Mouse (Mus musculus) hindbrain, embryonic 14.5 days (tissue): Measurements from ENCODE around the gene Cngb1. TPM values are rescaled to one million over a fixed set of nuclear protein-coding genes. Genes with fewer than 3 reads are reported as not detected.
A peak's percentile ranks its signal among the peaks of the same experiment; 100 is the strongest.

Source experiments
- ATAC-seq: fragments of 200-750 bp; cut with Nextera tagmentation; 2 replicates; pipeline ENCODE4 v1.8.0; 2017; ENCODE audit warnings: moderate number of reproducible peaks, mild to moderate bottlenecking, moderate TSS enrichment, moderate library complexity; ENCODE audit not compliant: low FRiP score
- DNase-seq: peaks from one replicate; pipeline ENCODE4 v3.0.0-alpha.2; 2015; ENCODE audit warnings: low spot score
- H3K27ac ChIP-seq: fragments of 300-500 bp; sonication (generic); 2 replicates; pipeline ENCODE4 v1.5.1; 2014; ENCODE audit warnings: mild to moderate bottlenecking, moderate library complexity
- H3K27me3 ChIP-seq: fragments of 300-500 bp; sonication (generic); 2 replicates; pipeline ENCODE4 v1.6.1; 2014; ENCODE audit warnings: mild to moderate bottlenecking, low read length, mixed read lengths; ENCODE audit not compliant: control insufficient read depth, insufficient read depth
- H3K36me3 ChIP-seq: fragments of 300-500 bp; sonication (generic); replicated peaks from 2 replicates; pipeline ENCODE4 v1.6.1; 2014; ENCODE audit not compliant: control insufficient read depth, insufficient read depth
- H3K4me1 ChIP-seq: fragments of 300-500 bp; sonication (generic); replicated peaks from 2 replicates; pipeline ENCODE4 v1.6.1; 2014; ENCODE audit warnings: antibody characterized with exemption, low read length, mixed read lengths; ENCODE audit not compliant: control insufficient read depth, insufficient read depth
- H3K4me2 ChIP-seq: fragments of 300-500 bp; sonication (generic); replicated peaks from 2 replicates; pipeline ENCODE4 v1.6.1; 2014; ENCODE audit warnings: mild to moderate bottlenecking, moderate library complexity
- H3K4me3 ChIP-seq: fragments of 300-500 bp; sonication (generic); replicated peaks from 2 replicates; pipeline ENCODE4 v1.5.1; 2014; ENCODE audit warnings: mild to moderate bottlenecking, low read length
- H3K9ac ChIP-seq: fragments of 300-500 bp; sonication (generic); 2 replicates; pipeline ENCODE4 v1.6.1; 2014
- H3K9me3 ChIP-seq: fragments of 300-500 bp; sonication (generic); 2 replicates; pipeline ENCODE4 v1.6.1; 2016; ENCODE audit warnings: low read length; ENCODE audit not compliant: control insufficient read depth
- WGBS: fragments of 180-500 bp; shearing (Covaris S2); extraction: QIAGEN DNeasy Blood & Tissue Kit; methylation state at CpG from one replicate; pipeline ENCODE4 v1.1.7; 2014; 5-methylcytosine and 5-hydroxymethylcytosine counted together
- polyA plus RNA-seq: library from polyadenylated mRNA; unstranded; fragments of >200 nt; fragmentation: Nextera tagmentation; extraction: Ambion mirVana; gene quantifications from 2 replicates; pipeline ENCODE4 v1.2.1, GENCODE M21; 2014

The Cngb1 gene
- polyA plus RNA-seq, 1 experiment from 2014 or later: 0.44 TPM

- Histone ChIP-seq H3K4me1 (no peaks in the 10 kb centered on the region), H3K27me3 (no peaks in the 10 kb centered on the region), H3K36me3 (no peaks in the 10 kb centered on the region), H3K4me2 (no peak overlapping the region), H3K9me3 (no peaks in the 10 kb centered on the region), H3K9ac (no peak overlapping the region), H3K4me3 (no peak overlapping the region), H3K27ac (no peak overlapping the region)
- WGBS: 78% methylated on average over 11 of the region's 11 CpGs
- no peak for ATAC-seq
- no peak for DNase-seq
Observed at GRCm38 (mm10) chr8:95215709-95216360, 90.5 kb downstream of the Cngb1 start.

- no peak overlapping the region for H3K27ac ChIP-seq
- no peak overlapping the region for H3K4me2 ChIP-seq
Observed at GRCm38 (mm10) chr8:95209924-95210323, 96.5 kb downstream of the Cngb1 start.

GRCm38 (mm10) chr8:95205946-95206345 is 100.4 kb downstream of the Cngb1 start:
- Histone ChIP-seq H3K9me3 (no peaks in the 10 kb centered on the region), H3K4me1 (peaks cover 14% of the 10 kb centered on the region), H3K4me2 (no peak overlapping the region), H3K4me3 (no peak overlapping the region), H3K27ac (peak overlapping the region; percentile 82), H3K9ac (peak overlapping the region; percentile 13; the same call in 1 of the 2 replicates), H3K27me3 (no peaks in the 10 kb centered on the region), H3K36me3 (no peaks in the 10 kb centered on the region)
- DNase-seq (peak; percentile 74), ATAC-seq (peak; percentile 79)
- 10% methylated on average over 8 of the region's 8 CpGs for WGBS

More at GRCm38 (mm10) chr8:95209924-95210323, 96.5 kb downstream of the Cngb1 start:
- WGBS: 53% methylated on average over 11 of the region's 11 CpGs
- Histone ChIP-seq H3K9me3 (no peaks in the 10 kb centered on the region), H3K36me3 (no peaks in the 10 kb centered on the region), H3K27me3 (no peaks in the 10 kb centered on the region), H3K4me1 (peaks cover 14% of the 10 kb centered on the region), H3K4me3 (no peak overlapping the region), H3K9ac (no peak overlapping the region)
- DNase-seq (no peak), ATAC-seq (no peak)

- Histone ChIP-seq H3K4me1 (peaks cover 14% of the 10 kb centered on the region), H3K27ac (no peak overlapping the region), H3K4me3 (no peak overlapping the region), H3K36me3 (no peaks in the 10 kb centered on the region), H3K4me2 (no peak overlapping the region), H3K9ac (no peak overlapping the region), H3K9me3 (no peaks in the 10 kb centered on the region), H3K27me3 (no peaks in the 10 kb centered on the region)
- DNase-seq: peak; percentile 87
- peak; percentile 79 for ATAC-seq
- 19% methylated on average over 10 of the region's 10 CpGs for WGBS
Observed at GRCm38 (mm10) chr8:95204039-95204380, 102.4 kb downstream of the Cngb1 start.

GRCm38 (mm10) chr8:95203326-95204038 is 102.9 kb downstream of the Cngb1 start:
- 0 out of 2 replicates have a peak, but pooled peaks have one; percentile 21 for ATAC-seq
- WGBS: 58% methylated on average over 9 of the region's 9 CpGs

GRCm38 (mm10) chr8:95202649-95203275 is 103.6 kb downstream of the Cngb1 start, which contains the start of gene Kifc3:
Gene Kifc3 (minus strand): TSS chr8:95202812.
- no peaks in the 10 kb centered on the region for H3K36me3 ChIP-seq
- DNase-seq (no peak), ATAC-seq (no peak)
- 65% methylated on average over 14 of the region's 14 CpGs for WGBS
- H3K4me2 ChIP-seq: no peak within 1 kb of the TSS
- H3K9ac ChIP-seq: no peak within 1 kb of the TSS
- H3K4me1 ChIP-seq: peaks cover 14% of the 10 kb centered on the region
- no peaks in the 10 kb centered on the region for H3K9me3 ChIP-seq
- H3K27ac ChIP-seq: no peak within 1 kb of the TSS
- no peak within 1 kb of the TSS for H3K4me3 ChIP-seq
- no peaks in the 10 kb centered on the region for H3K27me3 ChIP-seq

More at GRCm38 (mm10) chr8:95203326-95204038, 102.9 kb downstream of the Cngb1 start:
- Histone ChIP-seq H3K4me1 (peaks cover 14% of the 10 kb centered on the region), H3K27ac (no peak overlapping the region), H3K36me3 (no peaks in the 10 kb centered on the region), H3K4me3 (no peak overlapping the region), H3K27me3 (no peaks in the 10 kb centered on the region), H3K9ac (no peak overlapping the region), H3K4me2 (no peak overlapping the region), H3K9me3 (no peaks in the 10 kb centered on the region)
- no peak for DNase-seq

GRCm38 (mm10) chr8:95202056-95202570 is 104.3 kb downstream of the Cngb1 start:
- WGBS: 72% methylated on average over 8 of the region's 8 CpGs
- ATAC-seq: no peak
- H3K27ac ChIP-seq: no peak overlapping the region
- DNase-seq: no peak
- H3K4me1 ChIP-seq: peaks cover 14% of the 10 kb centered on the region
- H3K9me3 ChIP-seq: no peaks in the 10 kb centered on the region
- H3K36me3 ChIP-seq: no peaks in the 10 kb centered on the region
- no peaks in the 10 kb centered on the region for H3K27me3 ChIP-seq
- H3K4me2 ChIP-seq: no peak overlapping the region
- H3K4me3 ChIP-seq: no peak overlapping the region
- H3K9ac ChIP-seq: no peak overlapping the region

- no peak overlapping the region for H3K4me2 ChIP-seq
- no peaks in the 10 kb centered on the region for H3K36me3 ChIP-seq
- H3K27me3 ChIP-seq: no peaks in the 10 kb centered on the region
- no peak overlapping the region for H3K4me3 ChIP-seq
- no peak overlapping the region for H3K9ac ChIP-seq
- DNase-seq (no peak), ATAC-seq (no peak)
- no peaks in the 10 kb centered on the region for H3K9me3 ChIP-seq
- peaks cover 8% of the 10 kb centered on the region for H3K4me1 ChIP-seq
- 55% methylated on average over 7 of the region's 7 CpGs for whole genome bisulfite sequencing
- H3K27ac ChIP-seq: no peak overlapping the region
Observed at GRCm38 (mm10) chr8:95201491-95201890, 104.9 kb downstream of the Cngb1 start.

- 75% methylated on average over 9 of the region's 9 CpGs for WGBS
Observed at GRCm38 (mm10) chr8:95200001-95200405, 106.4 kb downstream of the Cngb1 start.

More at GRCm38 (mm10) chr8:95200001-95200405, 106.4 kb downstream of the Cngb1 start:
- no peaks in the 10 kb centered on the region for H3K4me1 ChIP-seq
- H3K27ac ChIP-seq: no peak overlapping the region
- H3K27me3 ChIP-seq: no peaks in the 10 kb centered on the region
- no peak overlapping the region for H3K4me2 ChIP-seq
- no peak for ATAC-seq
- no peak overlapping the region for H3K9ac ChIP-seq
- DNase-seq: no peak
- H3K36me3 ChIP-seq: no peaks in the 10 kb centered on the region
- H3K9me3 ChIP-seq: no peaks in the 10 kb centered on the region
- H3K4me3 ChIP-seq: no peak overlapping the region
